Mouse (Mus musculus) hindbrain, embryonic 13.5 days (tissue): ENCODE data around the gene Smg6. TPM values are rescaled to one million over a fixed set of nuclear protein-coding genes. Genes with fewer than 3 reads are reported as not detected.

ENCODE experiments used
- ATAC-seq: fragments of 200-750 bp; cut with Nextera tagmentation; 2 replicates; pipeline ENCODE4 v1.8.0; 2017; ENCODE audit warnings: moderate TSS enrichment; ENCODE audit not compliant: low FRiP score
- H3K27ac ChIP-seq: fragments of 300-500 bp; sonication (generic); 2 replicates; pipeline ENCODE4 v1.5.1; 2015; ENCODE audit warnings: inconsistent platforms, mild to moderate bottlenecking, moderate library complexity
- H3K27me3 ChIP-seq: fragments of 300-500 bp; sonication (generic); 2 replicates; pipeline ENCODE4 v1.6.1; 2015; ENCODE audit warnings: mild to moderate bottlenecking, inconsistent platforms
- H3K36me3 ChIP-seq: fragments of 300-500 bp; sonication (generic); 2 replicates; pipeline ENCODE4 v1.6.1; 2015; ENCODE audit warnings: mild to moderate bottlenecking, inconsistent platforms
- H3K4me1 ChIP-seq: fragments of 300-500 bp; sonication (generic); replicated peaks from 2 replicates; pipeline ENCODE4 v1.6.1; 2015; ENCODE audit warnings: inconsistent platforms
- H3K4me2 ChIP-seq: fragments of 300-500 bp; sonication (generic); 2 replicates; pipeline ENCODE4 v1.6.1; 2015; ENCODE audit warnings: inconsistent platforms, mild to moderate bottlenecking, moderate library complexity
- H3K4me3 ChIP-seq: fragments of 300-500 bp; sonication (generic); 2 replicates; pipeline ENCODE4 v1.5.1; 2015; ENCODE audit warnings: mild to moderate bottlenecking, inconsistent platforms
- H3K9ac ChIP-seq: fragments of 300-500 bp; sonication (generic); 2 replicates; pipeline ENCODE4 v1.6.1; 2015; ENCODE audit warnings: mild to moderate bottlenecking, inconsistent platforms
- H3K9me3 ChIP-seq: fragments of 300-500 bp; sonication (generic); 2 replicates; pipeline ENCODE4 v1.6.1; 2016; ENCODE audit warnings: inconsistent platforms
- WGBS: fragments of 180-500 bp; shearing (Covaris S2); methylation state at CpG from one replicate; pipeline ENCODE4 v1.1.7; 2015; 5-methylcytosine and 5-hydroxymethylcytosine counted together
- polyA plus RNA-seq: library from polyadenylated mRNA; unstranded; fragments of >200 nt; fragmentation: Nextera tagmentation; extraction: Ambion mirVana; gene quantifications from 2 replicates; pipeline ENCODE4 v1.2.1, GENCODE M21; 2015

Gene Smg6
- polyA plus RNA-seq, 1 experiment from 2014 or later: 17.8 TPM

- WGBS: 97% methylated on average over 10 of the region's 11 CpGs
- ATAC-seq: no peak
These were observed 222.9 kb downstream of the Smg6 start for GRCm38 (mm10) chr11:75148332-75149035.

GRCm38 (mm10) chr11:75150346-75150745 lies 224.7 kb downstream of the Smg6 start:
- H3K4me2 ChIP-seq: no peak overlapping the region
- no peaks in the 10 kb centered on the region for H3K27me3 ChIP-seq
- H3K4me3 ChIP-seq: no peak overlapping the region
- H3K36me3 ChIP-seq: peaks cover 24% of the 10 kb centered on the region
- H3K9me3 ChIP-seq: no peaks in the 10 kb centered on the region
- H3K4me1 ChIP-seq: peaks cover 18% of the 10 kb centered on the region
- H3K27ac ChIP-seq: no peak overlapping the region
- no peak overlapping the region for H3K9ac ChIP-seq
- no peak for ATAC-seq
- WGBS: 78% methylated on average over 1 of the region's 1 CpGs

More at GRCm38 (mm10) chr11:75148332-75149035, 222.9 kb downstream of the Smg6 start:
- H3K36me3 ChIP-seq: peaks cover 39% of the 10 kb centered on the region
- no peaks in the 10 kb centered on the region for H3K9me3 ChIP-seq
- no peak overlapping the region for H3K9ac ChIP-seq
- H3K4me1 ChIP-seq: peaks cover 18% of the 10 kb centered on the region
- H3K27ac ChIP-seq: peak overlapping the region; percentile 75
- H3K27me3 ChIP-seq: no peaks in the 10 kb centered on the region
- no peak overlapping the region for H3K4me3 ChIP-seq
- H3K4me2 ChIP-seq: no peak overlapping the region

- H3K9ac ChIP-seq: no peak overlapping the region
- no peaks in the 10 kb centered on the region for H3K27me3 ChIP-seq
- 81% methylated on average over 18 of the region's 18 CpGs for WGBS
- H3K27ac ChIP-seq: peak overlapping the region; percentile 20; the same call in 1 of the 2 replicates
- H3K36me3 ChIP-seq: peaks cover 25% of the 10 kb centered on the region
- H3K9me3 ChIP-seq: no peaks in the 10 kb centered on the region
- no peak overlapping the region for H3K4me2 ChIP-seq
- no peak for ATAC-seq
- peaks cover 23% of the 10 kb centered on the region for H3K4me1 ChIP-seq
- H3K4me3 ChIP-seq: no peak overlapping the region
These were observed 227.3 kb downstream of the Smg6 start for GRCm38 (mm10) chr11:75152603-75153557.

- no peak overlapping the region for H3K4me3 ChIP-seq
- ATAC-seq: no peak
- no peaks in the 10 kb centered on the region for H3K27me3 ChIP-seq
- WGBS: 80% methylated on average over 6 of the region's 6 CpGs
- H3K4me1 ChIP-seq: peaks cover 18% of the 10 kb centered on the region
- H3K27ac ChIP-seq: no peak overlapping the region
- H3K9ac ChIP-seq: no peak overlapping the region
- H3K9me3 ChIP-seq: no peaks in the 10 kb centered on the region
- no peak overlapping the region for H3K4me2 ChIP-seq
- peaks cover 28% of the 10 kb centered on the region for H3K36me3 ChIP-seq
These were observed 228.5 kb downstream of the Smg6 start for GRCm38 (mm10) chr11:75154053-75154585.

GRCm38 (mm10) chr11:75155985-75156384 lies 230.4 kb downstream of the Smg6 start:
- no peak overlapping the region for H3K9ac ChIP-seq
- ATAC-seq: no peak

GRCm38 (mm10) chr11:75156416-75156815 lies 230.8 kb downstream of the Smg6 start:
- Histone ChIP-seq H3K27ac (0 out of 2 replicates have a peak overlapping the region, but pooled peaks have one; percentile 44), H3K9me3 (no peaks in the 10 kb centered on the region), H3K4me2 (no peak overlapping the region), H3K9ac (no peak overlapping the region), H3K36me3 (peaks cover 41% of the 10 kb centered on the region), H3K4me3 (no peak overlapping the region), H3K27me3 (no peaks in the 10 kb centered on the region), H3K4me1 (peaks cover 18% of the 10 kb centered on the region)
- 89% methylated on average over 5 of the region's 5 CpGs for WGBS
- ATAC-seq: no peak

More at GRCm38 (mm10) chr11:75155985-75156384, 230.4 kb downstream of the Smg6 start:
- H3K36me3 ChIP-seq: peaks cover 40% of the 10 kb centered on the region
- 87% methylated on average over 6 of the region's 6 CpGs for WGBS
- H3K27me3 ChIP-seq: no peaks in the 10 kb centered on the region
- no peak overlapping the region for H3K4me3 ChIP-seq
- H3K4me1 ChIP-seq: peaks cover 18% of the 10 kb centered on the region
- no peak overlapping the region for H3K27ac ChIP-seq
- no peak overlapping the region for H3K4me2 ChIP-seq
- H3K9me3 ChIP-seq: no peaks in the 10 kb centered on the region

GRCm38 (mm10) chr11:75157037-75157436 lies 231.4 kb downstream of the Smg6 start:
- Histone ChIP-seq H3K27me3 (no peaks in the 10 kb centered on the region), H3K4me3 (no peak overlapping the region), H3K4me1 (peaks cover 21% of the 10 kb centered on the region), H3K9me3 (no peaks in the 10 kb centered on the region), H3K36me3 (peaks cover 47% of the 10 kb centered on the region), H3K4me2 (no peak overlapping the region), H3K9ac (no peak overlapping the region), H3K27ac (peak overlapping the region; percentile 44; the same call in 1 of the 2 replicates)
- no peak for ATAC-seq
- 59% methylated on average over 4 of the region's 4 CpGs for WGBS

- H3K4me2 ChIP-seq: no peak overlapping the region
- H3K9me3 ChIP-seq: no peaks in the 10 kb centered on the region
- H3K36me3 ChIP-seq: peaks cover 54% of the 10 kb centered on the region
- H3K27me3 ChIP-seq: peaks cover 6% of the 10 kb centered on the region
- peaks cover 21% of the 10 kb centered on the region for H3K4me1 ChIP-seq
- no peak overlapping the region for H3K9ac ChIP-seq
- no peak overlapping the region for H3K27ac ChIP-seq
- no peak for ATAC-seq
- WGBS: 62% methylated on average over 2 of the region's 2 CpGs
- H3K4me3 ChIP-seq: no peak overlapping the region
These were observed 232.3 kb downstream of the Smg6 start for GRCm38 (mm10) chr11:75157901-75158300.

GRCm38 (mm10) chr11:75158432-75158831 lies 232.8 kb downstream of the Smg6 start:
- Histone ChIP-seq H3K27me3 (peaks cover 11% of the 10 kb centered on the region), H3K36me3 (peaks cover 54% of the 10 kb centered on the region), H3K4me2 (no peak overlapping the region), H3K9ac (no peak overlapping the region), H3K4me3 (no peak overlapping the region), H3K9me3 (no peaks in the 10 kb centered on the region), H3K4me1 (peaks cover 21% of the 10 kb centered on the region), H3K27ac (no peak overlapping the region)
- 95% methylated on average over 14 of the region's 14 CpGs for WGBS
- no peak for ATAC-seq

GRCm38 (mm10) chr11:75159564-75159963 lies 233.9 kb downstream of the Smg6 start:
- no peak overlapping the region for H3K4me2 ChIP-seq
- H3K4me3 ChIP-seq: no peak overlapping the region
- H3K9ac ChIP-seq: no peak overlapping the region
- no peak for ATAC-seq
- 55% methylated on average over 2 of the region's 2 CpGs for WGBS
- H3K9me3 ChIP-seq: no peaks in the 10 kb centered on the region
- peaks cover 61% of the 10 kb centered on the region for H3K36me3 ChIP-seq
- H3K27me3 ChIP-seq: peaks cover 23% of the 10 kb centered on the region
- peaks cover 21% of the 10 kb centered on the region for H3K4me1 ChIP-seq
- no peak overlapping the region for H3K27ac ChIP-seq

- Histone ChIP-seq H3K9me3 (no peaks in the 10 kb centered on the region), H3K4me1 (peaks cover 28% of the 10 kb centered on the region), H3K9ac (no peak overlapping the region), H3K4me3 (no peak overlapping the region), H3K27ac (no peak overlapping the region), H3K27me3 (peaks cover 36% of the 10 kb centered on the region), H3K36me3 (peaks cover 59% of the 10 kb centered on the region), H3K4me2 (no peak overlapping the region)
- ATAC-seq: no peak
- 89% methylated on average over 7 of the region's 7 CpGs for WGBS
These were observed 235.3 kb downstream of the Smg6 start for GRCm38 (mm10) chr11:75160954-75161353.

GRCm38 (mm10) chr11:75161417-75162008 lies 235.9 kb downstream of the Smg6 start:
- peaks cover 42% of the 10 kb centered on the region for H3K27me3 ChIP-seq
- H3K9ac ChIP-seq: no peak overlapping the region
- no peaks in the 10 kb centered on the region for H3K9me3 ChIP-seq

More at GRCm38 (mm10) chr11:75161417-75162008, 235.9 kb downstream of the Smg6 start:
- no peak overlapping the region for H3K4me3 ChIP-seq
- no peak overlapping the region for H3K4me2 ChIP-seq
- H3K27ac ChIP-seq: no peak overlapping the region
- peaks cover 28% of the 10 kb centered on the region for H3K4me1 ChIP-seq
- peaks cover 56% of the 10 kb centered on the region for H3K36me3 ChIP-seq
- WGBS: 70% methylated on average over 4 of the region's 4 CpGs
- no peak for ATAC-seq
